Mouse (Mus musculus) embryonic facial prominence, embryonic 13.5 days (tissue): ENCODE data around the gene Hnrnpk. TPM values are rescaled to one million over a fixed set of nuclear protein-coding genes. Genes with fewer than 3 reads are reported as not detected.

Experiments used
- ATAC-seq: fragments of 200-750 bp; cut with Nextera tagmentation; 2 replicates; pipeline ENCODE4 v1.8.0; 2017; ENCODE audit warnings: low read depth; ENCODE audit not compliant: insufficient number of reproducible peaks, insufficient read depth, low FRiP score, low TSS enrichment
- H3K27ac ChIP-seq: fragments of 300-500 bp; sonication (generic); 2 replicates; pipeline ENCODE4 v1.5.1; 2015; ENCODE audit warnings: moderate library complexity, mild to moderate bottlenecking, inconsistent platforms
- H3K27me3 ChIP-seq: fragments of 300-500 bp; sonication (generic); 2 replicates; pipeline ENCODE4 v1.6.1; 2015; ENCODE audit warnings: mild to moderate bottlenecking, inconsistent platforms
- H3K36me3 ChIP-seq: fragments of 300-500 bp; sonication (generic); 2 replicates; pipeline ENCODE4 v1.6.1; 2015; ENCODE audit warnings: mild to moderate bottlenecking, inconsistent platforms
- H3K4me1 ChIP-seq: fragments of 300-500 bp; sonication (generic); 2 replicates; pipeline ENCODE4 v1.6.1; 2015; ENCODE audit warnings: inconsistent platforms
- H3K4me2 ChIP-seq: fragments of 300-500 bp; sonication (generic); 2 replicates; pipeline ENCODE4 v1.6.1; 2015; ENCODE audit warnings: moderate library complexity, mild to moderate bottlenecking, inconsistent platforms
- H3K4me3 ChIP-seq: fragments of 300-500 bp; sonication (generic); 2 replicates; pipeline ENCODE4 v1.5.1; 2015; ENCODE audit warnings: mild to moderate bottlenecking, inconsistent platforms
- H3K9ac ChIP-seq: fragments of 300-500 bp; sonication (generic); 2 replicates; pipeline ENCODE4 v1.6.1; 2015; ENCODE audit warnings: mild to moderate bottlenecking, inconsistent platforms
- H3K9me3 ChIP-seq: fragments of 300-500 bp; sonication (generic); 2 replicates; pipeline ENCODE4 v1.6.1; 2016; ENCODE audit warnings: inconsistent platforms
- WGBS: fragments of 180-500 bp; shearing (Covaris S2); methylation state at CpG from one replicate; pipeline ENCODE4 v1.1.7; 2015; ENCODE audit warnings: mixed read lengths; 5-methylcytosine and 5-hydroxymethylcytosine counted together
- microRNA counts: library from miRNA; unstranded; fragments of <30 nt; microRNA quantifications from one replicate; lab custom pipeline; 2016
- microRNA-seq: library from miRNA; unstranded; fragments of <30 nt; microRNA quantifications from one replicate; pipeline ENCODE4, GENCODE M21; 2016
- polyA plus RNA-seq: library from polyadenylated mRNA; unstranded; fragments of >200 nt; fragmentation: Nextera tagmentation; extraction: Ambion mirVana; gene quantifications from 2 replicates; pipeline ENCODE4 v1.2.1, GENCODE M21; 2015

The Hnrnpk gene
- polyA plus RNA-seq, 1 experiment from 2014 or later: 1,653 TPM

GRCm38 (mm10) chr13:58359304-58359653 is 43.9 kb downstream of the Hnrnpk start:
- H3K9ac ChIP-seq: peak overlapping the region; percentile 77
- ATAC-seq: peak; percentile 63
- H3K4me2 ChIP-seq: peak overlapping the region; percentile 97
- no peaks in the 10 kb centered on the region for H3K36me3 ChIP-seq
- H3K27ac ChIP-seq: peak overlapping the region; percentile 64
- H3K27me3 ChIP-seq: no peaks in the 10 kb centered on the region
- H3K4me3 ChIP-seq: peak overlapping the region; percentile 74
- H3K4me1 ChIP-seq: no peaks in the 10 kb centered on the region
- no peaks in the 10 kb centered on the region for H3K9me3 ChIP-seq
- WGBS: 3% methylated on average over 7 of the region's 7 CpGs

- no peaks in the 10 kb centered on the region for H3K4me1 ChIP-seq
- no peaks in the 10 kb centered on the region for H3K36me3 ChIP-seq
- H3K9me3 ChIP-seq: no peaks in the 10 kb centered on the region
- no peaks in the 10 kb centered on the region for H3K27me3 ChIP-seq
- peak within 1 kb of the TSS; percentile 77 for H3K9ac ChIP-seq
- peak within 1 kb of the TSS; percentile 64 for H3K27ac ChIP-seq
- peak within 1 kb of the TSS; percentile 97 for H3K4me2 ChIP-seq
- WGBS: under 1% methylated on average over 76 of the region's 85 CpGs
- peak; percentile 97 for ATAC-seq
- peak within 1 kb of the TSS; percentile 74 for H3K4me3 ChIP-seq
Measured at GRCm38 (mm10) chr13:58358629-58359303, 44.4 kb downstream of the Hnrnpk start, which contains the start of gene Kif27. TSS of gene Kif27 (minus strand) at chr13:58359122.

- no peak overlapping the region for H3K4me2 ChIP-seq
- H3K9me3 ChIP-seq: no peaks in the 10 kb centered on the region
- no peaks in the 10 kb centered on the region for H3K36me3 ChIP-seq
- H3K27me3 ChIP-seq: no peaks in the 10 kb centered on the region
- no peak overlapping the region for H3K9ac ChIP-seq
- ATAC-seq: no peak
- H3K4me1 ChIP-seq: no peaks in the 10 kb centered on the region
- no peak overlapping the region for H3K4me3 ChIP-seq
- no peak overlapping the region for H3K27ac ChIP-seq
Measured at GRCm38 (mm10) chr13:58352996-58353395, 50.1 kb downstream of the Hnrnpk start.

GRCm38 (mm10) chr13:58350606-58351005 is 52.5 kb downstream of the Hnrnpk start:
- 47% methylated on average over 4 of the region's 4 CpGs for WGBS
- Histone ChIP-seq H3K4me2 (no peak overlapping the region), H3K36me3 (no peaks in the 10 kb centered on the region), H3K27ac (no peak overlapping the region), H3K9me3 (no peaks in the 10 kb centered on the region), H3K9ac (no peak overlapping the region), H3K4me1 (no peaks in the 10 kb centered on the region), H3K4me3 (no peak overlapping the region), H3K27me3 (no peaks in the 10 kb centered on the region)
- no peak for ATAC-seq

DNA sequence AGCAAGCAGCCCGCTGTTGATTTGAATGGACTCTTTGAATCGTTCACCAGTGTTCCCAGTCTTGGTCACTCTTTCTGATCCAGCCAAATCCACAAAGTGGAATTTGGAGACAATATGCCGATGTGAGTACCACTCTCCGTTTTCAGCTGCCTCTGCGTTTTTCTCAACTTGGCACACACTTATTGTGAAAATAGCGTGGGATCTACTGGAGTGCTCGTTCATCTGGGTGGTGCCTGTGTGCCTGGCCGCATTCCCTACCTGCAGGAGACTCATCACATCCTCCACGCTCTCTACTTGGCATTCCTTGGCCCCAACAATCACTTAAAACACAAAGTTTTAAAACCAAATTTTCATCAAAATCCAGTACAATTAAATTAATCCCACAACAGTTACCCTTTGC is 58.6 kb downstream of the Hnrnpk start:
- Histone ChIP-seq H3K27me3 (no peaks in the 10 kb centered on the region), H3K4me2 (no peak overlapping the region), H3K4me1 (no peaks in the 10 kb centered on the region), H3K9me3 (no peaks in the 10 kb centered on the region), H3K4me3 (no peak overlapping the region), H3K9ac (no peak overlapping the region), H3K27ac (no peak overlapping the region), H3K36me3 (no peaks in the 10 kb centered on the region)
- no peak for ATAC-seq
- 75% methylated on average over 9 of the region's 9 CpGs for WGBS

MicroRNA genes within 50 kb of the gene (microRNA counts, 519-probe panel; counts per million panel counts)
- 1,846 counts per million, percentile 49 among the panel's probes with 10 or more counts for microRNA mmu-miR-7a (lab: Ali Mortazavi, UCI)

Small RNA genes within 50 kb of the gene (microRNA-seq; reads per million reads assigned to microRNA genes)
- gene Mir7-1: 71.9 reads per million, percentile 49 among the genes with 10 or more reads in this experiment

Other genes with a start within 250 kb of the Hnrnpk start
- gene Idnk, start 245.7 kb downstream of the Hnrnpk start, polyA plus RNA-seq: 43.8 and 46.3 TPM in 2 replicates
- gene Ubqln1, start 187.7 kb downstream of the Hnrnpk start, polyA plus RNA-seq: 98.7 and 98.8 TPM in 2 replicates
- gene Gkap1, start 127.6 kb downstream of the Hnrnpk start, polyA plus RNA-seq: 24.2 and 26.3 TPM in 2 replicates
- 0.73 and 0.98 TPM in 2 replicates for gene Kif27, start 44.2 kb downstream of the Hnrnpk start, polyA plus RNA-seq
- gene 2210016F16Rik, start 18.1 kb downstream of the Hnrnpk start, polyA plus RNA-seq: 25.6 and 26.3 TPM in 2 replicates
- 24.7 and 25.9 TPM in 2 replicates for gene Rmi1, start 1.1 kb downstream of the Hnrnpk start, polyA plus RNA-seq
- gene Slc28a3, start 207.5 kb upstream of the Hnrnpk start, polyA plus RNA-seq: 0.12 and 0.30 TPM in 2 replicates